15 mouse cellular contexts compared by ENCODE assay signal in genomic region chr10:117701034-117701829, GRCm38 (mm10).
"Had no signal": no experiment of that assay in that cellular context is flagged by ENCODE, and none has a peak within 500 bp of the region (broad histone marks: within the 10 kb centered on the region; RNA-seq: fewer than 3 reads in every experiment).

No protein-coding gene starts in this region.

- H3K4me2 ChIP-seq: neural tube, embryonic 15.5 days; stomach, embryonic 15.5 days had no signal

- H3K4me3 ChIP-seq: neural tube, embryonic 15.5 days; stomach, embryonic 15.5 days had no signal

- DNase-seq: retina, postnatal 1 day; right cerebral cortex, adult 18-20 months; right cerebral cortex, postnatal 14 days; right cerebral cortex, postnatal 25 days; right cerebral cortex, postnatal 4 days; spleen, adult 18-20 months; thymus, adult 18-20 months; thymus, adult 2 months; thymus, postnatal 14 days; thymus, postnatal 25 days; thymus, postnatal 36 days; thymus, postnatal 4 days had no signal

- H3K9me3 ChIP-seq: neural tube, embryonic 15.5 days; stomach, embryonic 15.5 days had no signal

- H3K27ac ChIP-seq: neural tube, embryonic 15.5 days; stomach, embryonic 15.5 days; stomach, postnatal 0 days had no signal

- H3K4me1 ChIP-seq: stomach, embryonic 15.5 days had no signal

- H3K9ac ChIP-seq: neural tube, embryonic 15.5 days; stomach, embryonic 15.5 days had no signal

- H3K27me3 ChIP-seq: neural tube, embryonic 15.5 days; stomach, embryonic 15.5 days had no signal
